Mouse (Mus musculus): Measurements from ENCODE around the gene Mfsd4a.
A peak's percentile ranks its signal among the peaks of the same experiment; 100 is the strongest.

Gene Mfsd4a

GRCm38 (mm10) chr1:132054387-132054786 is 13.5 kb downstream of the Mfsd4a start:
- no peaks in the 10 kb centered on the region for H3K27me3 ChIP-seq (ENCODE audit: control insufficient read depth, insufficient read depth, low read length, poor library complexity, severe bottlenecking)
- peak; percentile 52 for DNase-seq (ENCODE audit: low read depth, low spot score)

GRCm38 (mm10) chr1:132051746-132052145 is 16.1 kb downstream of the Mfsd4a start:
- H3K36me3 ChIP-seq (ENCODE audit: control insufficient read depth, insufficient read depth, low read length, poor library complexity, severe bottlenecking): no peaks in the 10 kb centered on the region; the same call in 1 of the 2 replicates
- no peaks in the 10 kb centered on the region for H3K27me3 ChIP-seq (ENCODE audit: control insufficient read depth, insufficient read depth, low read length, poor library complexity, severe bottlenecking)
- no peak for DNase-seq (ENCODE audit: low read depth, low spot score)

More at GRCm38 (mm10) chr1:132054387-132054786, 13.5 kb downstream of the Mfsd4a start:
- H3K36me3 ChIP-seq (ENCODE audit: control insufficient read depth, insufficient read depth, low read length, poor library complexity, severe bottlenecking): no peaks in the 10 kb centered on the region; the same call in 1 of the 2 replicates

- peak; percentile 80 for DNase-seq (ENCODE audit: low read depth, low spot score)
- Histone ChIP-seq H3K27me3 (ENCODE audit: control insufficient read depth, insufficient read depth, low read length, poor library complexity, severe bottlenecking) (no peaks in the 10 kb centered on the region), H3K36me3 (ENCODE audit: control insufficient read depth, insufficient read depth, low read length, poor library complexity, severe bottlenecking) (no peaks in the 10 kb centered on the region; the same call in 1 of the 2 replicates)
Observed at GRCm38 (mm10) chr1:132046143-132046735, 21.6 kb downstream of the Mfsd4a start.

- Histone ChIP-seq H3K27me3 (ENCODE audit: control insufficient read depth, insufficient read depth, low read length, poor library complexity, severe bottlenecking) (no peaks in the 10 kb centered on the region), H3K36me3 (ENCODE audit: control insufficient read depth, insufficient read depth, low read length, poor library complexity, severe bottlenecking) (no peaks in the 10 kb centered on the region)
- no peak for DNase-seq (ENCODE audit: low read depth, low spot score)
Observed at GRCm38 (mm10) chr1:132043759-132044158, 24.1 kb downstream of the Mfsd4a start.

- H3K36me3 ChIP-seq (ENCODE audit: control insufficient read depth, insufficient read depth, low read length, poor library complexity, severe bottlenecking): no peaks in the 10 kb centered on the region
- no peak for DNase-seq (ENCODE audit: low read depth, low spot score)
- no peaks in the 10 kb centered on the region for H3K27me3 ChIP-seq (ENCODE audit: control insufficient read depth, insufficient read depth, low read length, poor library complexity, severe bottlenecking)
Observed at GRCm38 (mm10) chr1:132040201-132040621, 27.7 kb downstream of the Mfsd4a start.

- peaks cover under 1% of the 10 kb centered on the region; the same call in 1 of the 2 replicates for H3K36me3 ChIP-seq (ENCODE audit: control insufficient read depth, insufficient read depth, low read length, poor library complexity, severe bottlenecking)
- no peak for DNase-seq (ENCODE audit: low read depth, low spot score)
- no peaks in the 10 kb centered on the region for H3K27me3 ChIP-seq (ENCODE audit: control insufficient read depth, insufficient read depth, low read length, poor library complexity, severe bottlenecking)
Observed at GRCm38 (mm10) chr1:132038753-132039152, 29.1 kb downstream of the Mfsd4a start.

- DNase-seq (ENCODE audit: low read depth, low spot score): no peak
- Histone ChIP-seq H3K36me3 (ENCODE audit: control insufficient read depth, insufficient read depth, low read length, poor library complexity, severe bottlenecking) (peaks cover 2% of the 10 kb centered on the region; the same call in 1 of the 2 replicates), H3K27me3 (ENCODE audit: control insufficient read depth, insufficient read depth, low read length, poor library complexity, severe bottlenecking) (no peaks in the 10 kb centered on the region)
Observed at GRCm38 (mm10) chr1:132037746-132038145, 30.1 kb downstream of the Mfsd4a start.

- no peaks in the 10 kb centered on the region for H3K27me3 ChIP-seq (ENCODE audit: control insufficient read depth, insufficient read depth, low read length, poor library complexity, severe bottlenecking)
- H3K36me3 ChIP-seq (ENCODE audit: control insufficient read depth, insufficient read depth, low read length, poor library complexity, severe bottlenecking): peaks cover 7% of the 10 kb centered on the region
- no peak for DNase-seq (ENCODE audit: low read depth, low spot score)
Observed at GRCm38 (mm10) chr1:132032172-132032571, 35.7 kb downstream of the Mfsd4a start.

- Histone ChIP-seq H3K36me3 (ENCODE audit: control insufficient read depth, insufficient read depth, low read length, poor library complexity, severe bottlenecking) (peaks cover 7% of the 10 kb centered on the region), H3K27me3 (ENCODE audit: control insufficient read depth, insufficient read depth, low read length, poor library complexity, severe bottlenecking) (no peaks in the 10 kb centered on the region)
- peak; percentile 45 for DNase-seq (ENCODE audit: low read depth, low spot score)
Observed at GRCm38 (mm10) chr1:132030574-132030973, 37.3 kb downstream of the Mfsd4a start.

GRCm38 (mm10) chr1:132028413-132028812 is 39.4 kb downstream of the Mfsd4a start:
- DNase-seq (ENCODE audit: low read depth, low spot score): peak; percentile 34

GRCm38 (mm10) chr1:132027978-132028377 is 39.9 kb downstream of the Mfsd4a start:
- no peak for DNase-seq (ENCODE audit: low read depth, low spot score)
- no peaks in the 10 kb centered on the region for H3K27me3 ChIP-seq (ENCODE audit: control insufficient read depth, insufficient read depth, low read length, poor library complexity, severe bottlenecking)
- H3K36me3 ChIP-seq (ENCODE audit: control insufficient read depth, insufficient read depth, low read length, poor library complexity, severe bottlenecking): peaks cover 10% of the 10 kb centered on the region

More at GRCm38 (mm10) chr1:132028413-132028812, 39.4 kb downstream of the Mfsd4a start:
- Histone ChIP-seq H3K36me3 (ENCODE audit: control insufficient read depth, insufficient read depth, low read length, poor library complexity, severe bottlenecking) (peaks cover 8% of the 10 kb centered on the region), H3K27me3 (ENCODE audit: control insufficient read depth, insufficient read depth, low read length, poor library complexity, severe bottlenecking) (no peaks in the 10 kb centered on the region)

- peaks cover 9% of the 10 kb centered on the region for H3K36me3 ChIP-seq (ENCODE audit: control insufficient read depth, insufficient read depth, low read length, poor library complexity, severe bottlenecking)
- H3K27me3 ChIP-seq (ENCODE audit: control insufficient read depth, insufficient read depth, low read length, poor library complexity, severe bottlenecking): no peaks in the 10 kb centered on the region
- no peak for DNase-seq (ENCODE audit: low read depth, low spot score)
Observed at GRCm38 (mm10) chr1:132026925-132027646, 40.8 kb downstream of the Mfsd4a start.

- no peak for DNase-seq (ENCODE audit: low read depth, low spot score)
- Histone ChIP-seq H3K36me3 (ENCODE audit: control insufficient read depth, insufficient read depth, low read length, poor library complexity, severe bottlenecking) (peaks cover 24% of the 10 kb centered on the region), H3K27me3 (ENCODE audit: control insufficient read depth, insufficient read depth, low read length, poor library complexity, severe bottlenecking) (no peaks in the 10 kb centered on the region)
Observed at GRCm38 (mm10) chr1:132022107-132022506, 45.8 kb downstream of the Mfsd4a start.

- no peak for DNase-seq (ENCODE audit: low read depth, low spot score)
- Histone ChIP-seq H3K27me3 (ENCODE audit: control insufficient read depth, insufficient read depth, low read length, poor library complexity, severe bottlenecking) (no peaks in the 10 kb centered on the region), H3K36me3 (ENCODE audit: control insufficient read depth, insufficient read depth, low read length, poor library complexity, severe bottlenecking) (peaks cover 24% of the 10 kb centered on the region)
Observed at GRCm38 (mm10) chr1:132019876-132020275, 48.0 kb downstream of the Mfsd4a start.

GRCm38 (mm10) chr1:132016691-132017090 is 51.2 kb downstream of the Mfsd4a start:
- Histone ChIP-seq H3K27me3 (ENCODE audit: control insufficient read depth, insufficient read depth, low read length, poor library complexity, severe bottlenecking) (no peaks in the 10 kb centered on the region), H3K36me3 (ENCODE audit: control insufficient read depth, insufficient read depth, low read length, poor library complexity, severe bottlenecking) (peaks cover 19% of the 10 kb centered on the region)
- DNase-seq (ENCODE audit: low read depth, low spot score): no peak

All from splenic B cell, adult 2 months (primary cell).